Mouse (Mus musculus): ENCODE data around the gene Grem1. TPM values are rescaled to one million over a fixed set of nuclear protein-coding genes. Genes with fewer than 3 reads are reported as not detected.

Gene Grem1
- polyA plus RNA-seq, 1 experiment from 2014 or later: 0.38 TPM

DNA sequence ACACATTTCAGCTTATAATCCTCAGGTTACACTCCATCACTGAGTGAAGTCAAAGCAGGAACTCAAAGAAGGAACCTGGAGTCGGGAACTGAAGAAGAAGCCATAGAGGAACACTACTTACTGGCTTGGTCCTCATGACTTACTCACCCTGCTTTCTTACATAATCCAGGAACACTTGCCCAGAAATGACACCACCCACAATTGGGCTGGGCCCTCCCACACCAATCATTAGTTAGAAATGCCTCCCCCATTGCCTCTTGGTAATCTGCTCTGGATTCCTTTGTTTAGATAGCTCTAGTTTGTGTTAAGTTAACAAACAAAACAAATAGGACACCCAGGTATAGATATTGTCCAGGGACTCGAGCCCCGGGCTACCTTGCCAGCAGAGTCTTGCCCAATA, 29.9 kb downstream of the Grem1 start:
- Histone ChIP-seq H3K4me2 (no peak overlapping the region), H3K4me1 (replicated peaks; ENCODE audit: control insufficient read depth, insufficient read depth, low read length) (no peaks in the 10 kb centered on the region), H3K36me3 (ENCODE audit: control insufficient read depth, insufficient read depth, low read length) (no peaks in the 10 kb centered on the region), H3K9me3 (ENCODE audit: control insufficient read depth, low read length) (no peaks in the 10 kb centered on the region), H3K9ac (ENCODE audit: low read depth, low read length) (no peak overlapping the region), H3K4me3 (ENCODE audit: low read depth, low read length) (no peak overlapping the region), H3K27me3 (replicated peaks; ENCODE audit: control insufficient read depth, insufficient read depth, low read length) (no peaks in the 10 kb centered on the region), H3K27ac (ENCODE audit: low read depth, low read length) (no peak overlapping the region)
- no peak for ATAC-seq (replicated peaks; ENCODE audit: low FRiP score)
- WGBS: 90% methylated on average over 3 of the region's 3 CpGs
- DNase-seq (ENCODE audit: low spot score): no peak

- Histone ChIP-seq H3K27me3 (replicated peaks; ENCODE audit: control insufficient read depth, insufficient read depth, low read length) (no peaks in the 10 kb centered on the region), H3K4me1 (replicated peaks; ENCODE audit: control insufficient read depth, insufficient read depth, low read length) (no peaks in the 10 kb centered on the region), H3K9ac (ENCODE audit: low read depth, low read length) (no peak overlapping the region), H3K27ac (ENCODE audit: low read depth, low read length) (no peak overlapping the region), H3K9me3 (ENCODE audit: control insufficient read depth, low read length) (no peaks in the 10 kb centered on the region), H3K36me3 (ENCODE audit: control insufficient read depth, insufficient read depth, low read length) (no peaks in the 10 kb centered on the region), H3K4me2 (no peak overlapping the region), H3K4me3 (ENCODE audit: low read depth, low read length) (no peak overlapping the region)
- ATAC-seq (replicated peaks; ENCODE audit: low FRiP score) (no peak), DNase-seq (ENCODE audit: low spot score) (no peak)
- WGBS: 46% methylated on average over 2 of the region's 2 CpGs
These were observed 43.6 kb downstream of the Grem1 start for GRCm38 (mm10) chr2:113714801-113715200.

DNA sequence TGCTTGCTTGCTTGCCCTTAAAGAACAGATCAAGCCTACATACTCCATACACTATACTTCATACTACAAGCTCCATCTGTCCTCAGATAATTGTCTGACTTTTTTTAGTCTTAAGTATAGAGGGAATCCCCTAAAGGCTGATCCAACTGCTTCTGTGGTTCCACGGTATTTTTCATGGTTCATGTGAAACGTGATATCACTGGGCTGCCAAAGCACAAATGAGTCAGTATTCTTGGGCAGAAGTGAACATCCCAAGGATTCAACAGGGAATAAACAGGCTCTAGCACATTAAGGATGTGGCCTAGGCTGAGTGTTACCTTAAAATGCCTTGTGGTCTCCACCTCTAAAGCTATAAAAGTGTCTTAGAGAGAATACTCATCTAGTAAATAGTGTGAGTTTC, 45.0 kb downstream of the Grem1 start:
- H3K9me3 ChIP-seq (ENCODE audit: control insufficient read depth, low read length): no peaks in the 10 kb centered on the region
- H3K36me3 ChIP-seq (ENCODE audit: control insufficient read depth, insufficient read depth, low read length): no peaks in the 10 kb centered on the region
- no peak overlapping the region for H3K9ac ChIP-seq (ENCODE audit: low read depth, low read length)
- no peak for DNase-seq (ENCODE audit: low spot score)
- H3K27ac ChIP-seq (ENCODE audit: low read depth, low read length): no peak overlapping the region
- no peaks in the 10 kb centered on the region for H3K4me1 ChIP-seq (replicated peaks; ENCODE audit: control insufficient read depth, insufficient read depth, low read length)
- 73% methylated on average over 2 of the region's 2 CpGs for WGBS
- H3K4me2 ChIP-seq: no peak overlapping the region
- no peak for ATAC-seq (replicated peaks; ENCODE audit: low FRiP score)
- H3K4me3 ChIP-seq (ENCODE audit: low read depth, low read length): no peak overlapping the region
- no peaks in the 10 kb centered on the region for H3K27me3 ChIP-seq (replicated peaks; ENCODE audit: control insufficient read depth, insufficient read depth, low read length)

DNA sequence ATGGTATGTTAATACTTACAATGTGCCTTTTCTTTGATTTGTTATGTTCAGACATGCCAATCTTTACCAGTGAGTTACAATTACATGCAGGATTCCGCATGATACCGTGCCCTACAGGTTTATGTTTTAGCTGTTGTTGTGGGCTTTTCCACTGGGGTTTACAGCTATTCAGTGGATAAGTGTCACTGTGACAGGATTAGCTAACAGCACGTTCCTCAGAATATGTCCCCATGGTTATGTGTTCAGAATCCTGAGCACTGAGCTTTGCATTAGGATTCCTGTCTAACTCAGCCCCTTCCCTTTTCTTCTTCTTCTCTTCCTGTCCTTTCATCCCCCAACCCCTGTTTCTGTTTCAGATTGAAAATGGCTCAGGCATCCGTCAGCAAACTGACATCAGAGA, 50.9 kb downstream of the Grem1 start:
- Histone ChIP-seq H3K9ac (ENCODE audit: low read depth, low read length) (no peak overlapping the region), H3K36me3 (ENCODE audit: control insufficient read depth, insufficient read depth, low read length) (no peaks in the 10 kb centered on the region), H3K27ac (ENCODE audit: low read depth, low read length) (no peak overlapping the region), H3K4me2 (no peak overlapping the region), H3K4me3 (ENCODE audit: low read depth, low read length) (no peak overlapping the region), H3K27me3 (replicated peaks; ENCODE audit: control insufficient read depth, insufficient read depth, low read length) (no peaks in the 10 kb centered on the region), H3K4me1 (replicated peaks; ENCODE audit: control insufficient read depth, insufficient read depth, low read length) (no peaks in the 10 kb centered on the region), H3K9me3 (ENCODE audit: control insufficient read depth, low read length) (no peaks in the 10 kb centered on the region)
- DNase-seq (ENCODE audit: low spot score) (no peak), ATAC-seq (replicated peaks; ENCODE audit: low FRiP score) (no peak)
- WGBS: 74% methylated on average over 4 of the region's 4 CpGs

- no peak overlapping the region for H3K27ac ChIP-seq (ENCODE audit: low read depth, low read length)
- 46% methylated on average over 5 of the region's 5 CpGs for WGBS
- H3K36me3 ChIP-seq (ENCODE audit: control insufficient read depth, insufficient read depth, low read length): no peaks in the 10 kb centered on the region
- no peak for ATAC-seq (replicated peaks; ENCODE audit: low FRiP score)
- H3K27me3 ChIP-seq (replicated peaks; ENCODE audit: control insufficient read depth, insufficient read depth, low read length): no peaks in the 10 kb centered on the region
- no peaks in the 10 kb centered on the region for H3K9me3 ChIP-seq (ENCODE audit: control insufficient read depth, low read length)
- no peak for DNase-seq (ENCODE audit: low spot score)
- H3K4me1 ChIP-seq (replicated peaks; ENCODE audit: control insufficient read depth, insufficient read depth, low read length): no peaks in the 10 kb centered on the region
- H3K4me3 ChIP-seq (ENCODE audit: low read depth, low read length): no peak overlapping the region
- H3K9ac ChIP-seq (ENCODE audit: low read depth, low read length): no peak overlapping the region
- no peak overlapping the region for H3K4me2 ChIP-seq
These were observed 56.9 kb downstream of the Grem1 start for GRCm38 (mm10) chr2:113701507-113701906.

- H3K36me3 ChIP-seq (ENCODE audit: control insufficient read depth, insufficient read depth, low read length): no peaks in the 10 kb centered on the region
- 86% methylated on average over 5 of the region's 5 CpGs for WGBS
- H3K27me3 ChIP-seq (replicated peaks; ENCODE audit: control insufficient read depth, insufficient read depth, low read length): no peaks in the 10 kb centered on the region
- no peak overlapping the region for H3K27ac ChIP-seq (ENCODE audit: low read depth, low read length)
- H3K4me1 ChIP-seq (replicated peaks; ENCODE audit: control insufficient read depth, insufficient read depth, low read length): no peaks in the 10 kb centered on the region
- ATAC-seq (replicated peaks; ENCODE audit: low FRiP score): no peak
- no peak overlapping the region for H3K4me3 ChIP-seq (ENCODE audit: low read depth, low read length)
- no peak overlapping the region for H3K4me2 ChIP-seq
- H3K9me3 ChIP-seq (ENCODE audit: control insufficient read depth, low read length): no peaks in the 10 kb centered on the region
- no peak for DNase-seq (ENCODE audit: low spot score)
- no peak overlapping the region for H3K9ac ChIP-seq (ENCODE audit: low read depth, low read length)
These were observed 61.8 kb downstream of the Grem1 start for GRCm38 (mm10) chr2:113696647-113697046.

GRCm38 (mm10) chr2:113696222-113696621, 62.2 kb downstream of the Grem1 start:
- Histone ChIP-seq H3K36me3 (ENCODE audit: control insufficient read depth, insufficient read depth, low read length) (no peaks in the 10 kb centered on the region), H3K4me3 (ENCODE audit: low read depth, low read length) (no peak overlapping the region), H3K9ac (ENCODE audit: low read depth, low read length) (no peak overlapping the region), H3K4me2 (no peak overlapping the region), H3K4me1 (replicated peaks; ENCODE audit: control insufficient read depth, insufficient read depth, low read length) (no peaks in the 10 kb centered on the region), H3K27me3 (replicated peaks; ENCODE audit: control insufficient read depth, insufficient read depth, low read length) (no peaks in the 10 kb centered on the region), H3K9me3 (ENCODE audit: control insufficient read depth, low read length) (no peaks in the 10 kb centered on the region), H3K27ac (ENCODE audit: low read depth, low read length) (no peak overlapping the region)
- no peak for DNase-seq (ENCODE audit: low spot score)
- 83% methylated on average over 3 of the region's 3 CpGs for WGBS
- no peak for ATAC-seq (replicated peaks; ENCODE audit: low FRiP score)

Other genes with a start within 250 kb of the Grem1 start
- gene Scg5, start 70.5 kb upstream of the Grem1 start, polyA plus RNA-seq (2014; fragmentation: Nextera tagmentation; extraction: Ambion mirVana): 0.32 and 0.44 TPM in 2 replicates
- gene Arhgap11a, start 90.0 kb upstream of the Grem1 start, polyA plus RNA-seq (2014; fragmentation: Nextera tagmentation; extraction: Ambion mirVana): 5.9 and 7.1 TPM in 2 replicates